Mouse (Mus musculus) adrenal gland, adult 8-10 months (tissue): ENCODE results near the gene St6galnac3. TPM values are rescaled to one million over a fixed set of nuclear protein-coding genes. Genes with fewer than 3 reads are reported as not detected.

Source experiments
- DNase-seq: peaks from one replicate; pipeline ENCODE4 v3.0.0; 2022
- total RNA-seq, 4 experiments: library from RNA; stranded (reverse); gene quantifications; 2 replicates each; pipeline ENCODE4 v1.2.4; 2022

St6galnac3 gene
- total RNA-seq, 4 experiments from 2014 or later = 7.7 to 25.4 (median 16.9) TPM

GRCm38 (mm10) chr3:153276830-153277388 lies 448.1 kb downstream of the St6galnac3 start:
- no peak for DNase-seq

DNA sequence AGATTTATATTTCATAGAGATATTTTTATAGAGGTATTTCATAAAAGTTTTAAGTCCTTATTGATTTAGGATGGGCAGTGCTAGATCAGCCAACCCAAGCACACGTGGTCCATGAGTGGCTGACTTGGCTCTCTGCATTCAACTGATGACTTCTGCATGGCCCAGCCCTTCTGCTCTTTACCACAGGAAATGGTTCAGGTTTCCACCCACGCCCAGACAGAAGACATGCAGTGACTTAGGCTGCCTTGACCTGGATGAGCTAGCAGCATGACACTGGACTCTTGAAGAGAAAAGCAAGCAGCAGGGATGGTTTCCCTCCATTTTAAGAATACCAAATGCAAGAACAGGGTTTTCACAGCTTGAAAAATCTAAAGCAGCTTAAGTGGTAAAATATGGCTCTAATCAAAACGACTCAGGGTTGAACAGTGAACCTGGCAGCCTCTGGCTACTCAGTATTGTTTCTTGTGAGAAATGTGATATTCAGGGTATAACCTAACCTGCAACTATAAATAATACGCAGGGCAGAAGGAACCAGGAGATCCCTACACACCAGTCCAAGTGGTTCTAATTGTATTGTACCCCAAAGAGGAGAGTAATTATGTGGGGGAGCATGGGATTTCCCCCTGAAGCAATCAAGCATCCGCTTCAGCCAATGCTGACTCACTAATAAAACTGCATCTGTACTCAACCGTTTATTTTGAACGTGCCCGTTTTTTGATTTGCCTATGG lies 448.7 kb downstream of the St6galnac3 start:
- no peak for DNase-seq

- DNase-seq = no peak
Measured at GRCm38 (mm10) chr3:153272241-153272640, 452.7 kb downstream of the St6galnac3 start.

GRCm38 (mm10) chr3:153267397-153267796 lies 457.6 kb downstream of the St6galnac3 start:
- no peak for DNase-seq

- no peak for DNase-seq
Measured at GRCm38 (mm10) chr3:153261985-153262384, 463.0 kb downstream of the St6galnac3 start.

GRCm38 (mm10) chr3:153260225-153260933 lies 464.6 kb downstream of the St6galnac3 start:
- DNase-seq = no peak

- no peak for DNase-seq
Measured at GRCm38 (mm10) chr3:153255910-153256309, 469.1 kb downstream of the St6galnac3 start.

DNA sequence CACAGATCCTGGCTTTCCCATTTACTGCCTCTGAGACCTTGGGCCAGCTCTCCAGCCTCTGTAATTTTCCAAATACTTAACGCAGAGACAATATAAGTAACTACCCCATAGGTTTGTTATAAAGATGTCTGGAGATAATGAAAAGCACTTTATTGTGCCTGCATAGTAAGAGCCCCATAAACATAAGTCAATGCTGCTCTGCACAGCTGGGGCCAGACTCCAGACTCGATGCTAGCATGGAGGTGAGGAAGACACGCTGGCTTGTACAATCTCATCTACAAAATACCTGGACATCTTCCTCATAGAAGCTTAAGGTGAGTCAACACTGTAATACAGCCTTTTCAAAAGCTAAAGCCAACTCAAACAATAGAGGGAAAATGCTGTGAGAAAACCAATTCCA lies 473.3 kb downstream of the St6galnac3 start:
- no peak for DNase-seq

- peak; percentile 57 for DNase-seq
Measured at GRCm38 (mm10) chr3:153250598-153251257, 474.2 kb downstream of the St6galnac3 start.

- DNase-seq = no peak
Measured at GRCm38 (mm10) chr3:153248866-153249265, 476.1 kb downstream of the St6galnac3 start.

GRCm38 (mm10) chr3:153248029-153248428 lies 476.9 kb downstream of the St6galnac3 start:
- no peak for DNase-seq

- DNase-seq = no peak
Measured at GRCm38 (mm10) chr3:153242524-153242923, 482.4 kb downstream of the St6galnac3 start.

GRCm38 (mm10) chr3:153241134-153241533 lies 483.8 kb downstream of the St6galnac3 start:
- DNase-seq = no peak

- no peak for DNase-seq
Measured at GRCm38 (mm10) chr3:153240366-153240765, 484.6 kb downstream of the St6galnac3 start.

- DNase-seq = no peak
Measured at GRCm38 (mm10) chr3:153238381-153238780, 486.6 kb downstream of the St6galnac3 start.

DNA sequence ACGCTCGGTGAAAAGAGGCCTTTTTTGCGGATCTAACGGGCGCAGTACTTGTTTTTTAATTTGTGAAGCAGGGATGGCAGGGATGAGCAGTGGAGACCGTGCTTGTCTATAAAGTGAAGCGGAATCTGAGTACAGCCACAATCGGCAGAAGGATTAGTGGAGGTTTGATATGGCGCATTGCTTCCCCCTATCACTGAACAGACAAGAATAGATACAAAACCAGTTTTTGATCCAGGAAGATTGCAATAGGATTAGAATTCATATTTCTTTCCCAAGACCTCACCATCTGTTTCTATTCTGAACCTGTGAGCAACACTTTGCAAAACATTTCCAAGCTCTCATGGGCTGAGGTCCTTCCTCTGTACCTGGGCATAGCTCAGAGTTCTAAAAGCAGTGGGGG lies 488.7 kb downstream of the St6galnac3 start:
- DNase-seq = no peak

- no peak for DNase-seq
Measured at GRCm38 (mm10) chr3:153222611-153223402, 502.2 kb downstream of the St6galnac3 start.

DNA sequence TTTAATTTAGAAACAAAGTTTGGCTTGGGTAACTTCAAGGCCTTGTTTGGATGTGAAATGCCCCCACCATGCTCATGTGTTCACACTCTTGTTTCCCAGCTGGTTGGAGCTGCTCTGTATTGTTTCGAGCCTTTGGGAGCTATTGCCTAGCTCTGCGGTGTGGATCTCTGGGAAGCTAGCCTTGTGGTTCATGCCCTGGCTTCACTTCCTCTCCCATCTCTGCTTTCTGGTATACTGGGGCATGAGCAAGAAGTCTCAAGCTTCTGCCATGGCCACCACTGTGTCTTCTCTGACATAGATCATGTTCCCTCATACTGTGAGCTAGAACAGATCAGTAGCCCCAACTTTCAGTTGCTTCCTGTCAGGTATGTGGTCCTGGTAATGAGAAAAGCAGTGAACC lies 505.6 kb downstream of the St6galnac3 start:
- DNase-seq = no peak

GRCm38 (mm10) chr3:153208186-153208585 lies 516.8 kb downstream of the St6galnac3 start:
- no peak for DNase-seq

DNA sequence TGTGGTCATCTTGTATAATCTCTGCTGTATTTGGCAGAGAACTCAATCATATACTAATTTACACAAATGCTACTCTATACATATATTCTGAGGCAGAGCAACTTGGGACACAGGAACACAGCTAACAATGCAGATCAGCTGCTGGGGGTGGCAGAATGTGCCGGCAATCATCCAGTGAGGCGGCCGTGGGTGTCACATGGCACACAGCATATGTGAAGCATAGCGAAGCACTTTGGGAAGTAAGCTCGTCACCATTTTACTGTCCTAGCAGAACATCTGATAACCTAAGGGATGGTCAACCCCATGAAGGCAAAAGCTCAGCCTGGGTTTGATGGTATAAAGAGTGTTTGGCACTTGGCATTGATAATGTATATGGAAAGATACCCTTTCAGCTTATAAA lies 520.9 kb downstream of the St6galnac3 start:
- no peak for DNase-seq

DNA sequence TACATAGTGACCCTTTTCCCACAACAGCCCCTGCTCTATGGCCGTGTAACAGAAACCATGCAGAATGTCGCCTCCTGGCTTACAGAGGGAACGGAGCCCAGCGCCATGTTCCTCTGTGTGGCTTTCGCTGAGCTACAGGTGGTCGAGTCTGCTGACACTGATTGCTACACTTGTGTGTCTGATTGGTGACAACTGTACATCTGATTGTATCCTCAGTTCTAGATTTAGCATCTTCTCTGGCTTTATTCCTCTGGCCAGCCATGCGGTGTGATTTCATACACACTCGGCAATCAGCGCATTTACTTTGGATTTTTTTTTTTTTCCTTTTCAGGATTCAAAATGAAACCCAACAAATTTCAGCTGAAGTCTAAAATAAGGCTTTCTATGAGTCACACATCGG lies 523.1 kb downstream of the St6galnac3 start:
- DNase-seq = no peak

- DNase-seq = no peak
Measured at GRCm38 (mm10) chr3:153200801-153201200, 524.2 kb downstream of the St6galnac3 start.
